Mouse (Mus musculus) kidney, postnatal 4 days (tissue): ENCODE data around the gene Cux2.

Experiments used
- DNase-seq, 2 experiments: peaks; one replicate each; pipeline ENCODE4 v3.0.0; 2021; ENCODE audit warnings: mixed read lengths in 2 of 2

The Cux2 gene

GRCm38 (mm10) chr5:122050017-122050831, at the start of gene Cux2:
TSS of gene Cux2 (minus strand) at chr5:122050102.
- DNase-seq, result peak; percentile 80 to 88

GRCm38 (mm10) chr5:122094439-122094838, 44.5 kb upstream of the Cux2 start:
- DNase-seq, result no peak

DNA sequence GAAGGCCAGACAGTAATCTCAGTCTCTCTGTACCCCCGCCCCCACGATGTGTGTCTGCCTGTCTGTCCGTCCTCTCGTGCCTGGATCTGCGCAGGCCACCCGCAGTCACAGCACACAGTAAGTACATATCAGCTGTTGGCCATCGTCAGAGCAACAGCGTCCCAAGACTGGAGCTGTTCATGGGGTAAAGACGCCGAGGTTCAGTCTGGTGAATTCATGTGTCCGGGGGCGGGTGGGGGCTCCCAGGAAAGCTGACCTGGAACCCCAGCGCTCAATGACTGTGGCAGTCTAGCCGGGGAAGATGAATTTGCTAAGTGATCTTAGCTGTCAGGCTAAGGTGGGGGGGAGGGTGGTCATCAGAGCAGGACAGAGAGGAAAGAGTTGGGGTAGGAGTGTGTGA, 43.8 kb upstream of the Cux2 start:
- DNase-seq, result no peak

DNA sequence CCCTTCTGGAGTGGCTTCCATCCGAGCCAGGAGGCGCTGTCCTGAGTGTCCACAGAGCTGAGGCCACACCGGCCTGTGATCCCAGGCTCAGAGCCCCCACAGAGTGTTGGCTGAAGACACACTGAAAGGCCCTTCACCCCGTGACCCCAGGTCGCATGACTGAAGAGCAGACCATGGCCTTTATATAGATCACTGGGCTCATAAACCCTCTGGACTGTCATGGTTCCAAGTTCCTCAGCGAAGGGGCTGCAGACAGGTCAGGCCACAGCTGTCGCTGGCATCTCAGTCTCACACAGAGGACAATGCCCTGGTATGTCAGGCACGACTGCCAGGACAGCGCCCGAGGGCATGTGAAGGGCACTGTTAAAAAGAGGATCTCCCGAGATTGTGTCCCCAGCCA, 42.9 kb upstream of the Cux2 start:
- DNase-seq, result peak in 1 of 2 experiments; percentile 27

DNA sequence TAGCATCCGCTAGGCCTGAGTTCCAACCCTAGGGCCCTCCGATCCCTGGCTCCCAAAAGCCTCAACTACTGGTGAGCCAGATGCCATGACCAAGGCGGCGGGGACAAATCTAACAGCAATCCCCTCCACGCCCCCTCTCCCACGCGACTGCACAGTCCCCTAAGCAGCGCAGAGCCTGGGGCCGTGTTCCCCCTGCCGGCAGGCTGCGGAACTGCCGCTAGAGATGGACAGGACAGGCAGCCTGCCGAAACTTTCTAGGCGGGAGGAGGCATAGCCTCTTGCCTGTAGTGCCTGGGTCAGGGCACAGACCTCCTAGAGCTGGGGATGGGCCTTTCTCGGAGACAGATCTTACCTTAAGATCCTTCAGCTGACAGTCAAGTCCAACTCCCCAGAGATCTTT, 41.2 kb upstream of the Cux2 start:
- DNase-seq, result peak; percentile 78 to 83

DNA sequence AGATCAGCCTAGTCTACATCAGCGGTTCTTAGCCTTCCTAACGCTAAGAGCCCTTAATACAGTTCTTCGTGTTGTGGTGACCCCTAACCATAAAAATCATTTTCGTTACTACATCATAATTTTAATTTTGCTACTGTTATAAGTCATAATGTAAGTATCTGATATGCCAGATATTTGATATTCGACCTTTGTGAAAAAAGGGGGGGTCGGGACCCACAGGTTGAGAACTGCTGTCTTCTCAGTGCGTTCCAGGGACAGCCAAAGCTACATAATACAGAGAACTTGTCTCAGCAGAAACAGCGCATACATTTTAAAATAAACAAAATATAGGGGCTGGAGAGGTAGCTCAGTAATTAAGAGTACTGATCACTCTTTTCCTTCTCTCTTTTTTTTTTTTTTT, 39.8 kb upstream of the Cux2 start:
- no peak for DNase-seq

DNA sequence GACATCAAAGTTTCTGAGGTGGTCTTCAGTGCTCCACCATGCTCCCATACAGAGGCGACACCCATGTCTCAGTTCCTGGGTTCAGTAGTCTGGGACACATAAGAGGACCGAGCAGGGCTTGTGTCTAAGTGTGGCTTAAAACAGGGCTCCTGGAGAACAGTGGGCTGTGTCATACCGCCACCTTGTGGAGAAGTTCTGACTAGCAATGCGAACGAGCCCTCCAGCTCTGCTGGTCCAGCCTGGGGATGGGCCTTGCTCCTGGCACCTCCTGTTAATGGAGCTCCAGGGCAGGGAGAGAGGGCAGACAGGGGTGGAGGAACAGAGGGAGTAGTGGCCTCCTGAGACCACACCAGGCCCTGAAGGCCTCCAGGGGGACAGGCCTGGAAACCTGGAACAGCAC, 39.0 kb upstream of the Cux2 start:
- peak; percentile 92 for DNase-seq

- DNase-seq, result no peak
These were observed 36.2 kb upstream of the Cux2 start for GRCm38 (mm10) chr5:122086121-122086520.

DNA sequence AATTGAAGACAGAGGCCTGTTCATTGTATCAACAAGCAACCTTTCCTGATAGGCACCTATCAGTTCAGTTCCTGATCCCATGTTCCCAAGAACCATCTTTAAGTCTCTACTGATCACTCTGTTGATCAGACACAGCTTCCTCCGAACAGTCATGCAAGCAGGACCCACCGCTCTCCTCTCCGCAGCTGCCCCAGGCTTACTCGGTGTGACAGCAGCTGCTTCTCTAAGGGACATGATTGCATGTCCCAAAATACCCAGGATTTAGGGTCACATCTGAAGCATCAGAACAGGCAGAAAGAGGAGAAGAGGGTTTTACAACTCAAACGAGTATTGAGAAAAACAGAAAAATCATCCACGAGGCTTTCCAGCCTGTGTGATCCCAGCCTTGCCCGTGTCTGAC, 35.4 kb upstream of the Cux2 start:
- no peak for DNase-seq

- DNase-seq, result no peak
These were observed 34.6 kb upstream of the Cux2 start for GRCm38 (mm10) chr5:122084470-122084869.

DNA sequence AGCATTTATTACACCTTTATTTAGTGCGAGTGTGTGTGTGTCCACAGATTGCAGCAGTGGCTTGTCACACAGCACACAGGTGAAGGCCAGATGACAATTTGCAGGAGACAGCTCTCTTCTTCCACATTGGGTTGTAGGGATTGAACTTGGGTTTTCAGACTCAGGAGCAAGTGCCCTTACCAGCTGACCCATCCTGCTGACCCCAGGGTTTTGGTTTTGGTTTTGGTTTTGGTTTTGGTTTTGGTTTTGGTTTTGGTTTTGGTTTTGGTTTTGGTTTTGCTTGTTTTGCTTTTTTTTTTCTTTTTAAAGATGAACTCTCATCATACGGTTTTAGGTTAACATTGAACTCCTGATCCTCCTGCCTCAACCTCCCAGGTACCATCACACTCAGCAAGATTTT, 33.4 kb upstream of the Cux2 start:
- no peak for DNase-seq

GRCm38 (mm10) chr5:122081471-122081870, 31.6 kb upstream of the Cux2 start:
- no peak for DNase-seq

- DNase-seq, result peak; percentile 61 to 66
These were observed 31.0 kb upstream of the Cux2 start for GRCm38 (mm10) chr5:122080930-122081329.

GRCm38 (mm10) chr5:122079796-122080195, 29.9 kb upstream of the Cux2 start:
- DNase-seq, result peak; percentile 25 to 47

- no peak for DNase-seq
These were observed 27.3 kb upstream of the Cux2 start for GRCm38 (mm10) chr5:122077244-122077643.

DNA sequence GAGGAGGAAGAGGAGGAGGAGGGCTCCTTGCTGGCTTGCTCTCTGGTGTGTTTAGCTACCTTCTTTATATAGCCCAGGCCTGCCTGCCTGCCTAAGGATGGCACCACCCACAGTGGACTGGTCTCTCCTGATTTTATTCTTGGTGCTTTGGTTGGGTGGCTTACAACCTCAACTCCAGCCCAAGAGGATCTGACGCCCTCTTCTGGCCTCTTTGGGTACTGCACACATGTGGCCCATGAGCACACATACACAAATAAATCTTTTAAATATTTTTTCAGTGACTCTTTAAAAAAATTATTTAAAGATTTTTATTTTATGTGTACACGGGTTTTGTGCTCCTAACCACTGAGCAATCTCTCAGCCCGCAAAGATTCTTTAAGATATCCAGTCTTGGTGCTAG, 25.8 kb upstream of the Cux2 start:
- DNase-seq, result peak in 1 of 2 experiments; percentile 38

GRCm38 (mm10) chr5:122071997-122072396, 22.1 kb upstream of the Cux2 start:
- DNase-seq, result no peak

DNA sequence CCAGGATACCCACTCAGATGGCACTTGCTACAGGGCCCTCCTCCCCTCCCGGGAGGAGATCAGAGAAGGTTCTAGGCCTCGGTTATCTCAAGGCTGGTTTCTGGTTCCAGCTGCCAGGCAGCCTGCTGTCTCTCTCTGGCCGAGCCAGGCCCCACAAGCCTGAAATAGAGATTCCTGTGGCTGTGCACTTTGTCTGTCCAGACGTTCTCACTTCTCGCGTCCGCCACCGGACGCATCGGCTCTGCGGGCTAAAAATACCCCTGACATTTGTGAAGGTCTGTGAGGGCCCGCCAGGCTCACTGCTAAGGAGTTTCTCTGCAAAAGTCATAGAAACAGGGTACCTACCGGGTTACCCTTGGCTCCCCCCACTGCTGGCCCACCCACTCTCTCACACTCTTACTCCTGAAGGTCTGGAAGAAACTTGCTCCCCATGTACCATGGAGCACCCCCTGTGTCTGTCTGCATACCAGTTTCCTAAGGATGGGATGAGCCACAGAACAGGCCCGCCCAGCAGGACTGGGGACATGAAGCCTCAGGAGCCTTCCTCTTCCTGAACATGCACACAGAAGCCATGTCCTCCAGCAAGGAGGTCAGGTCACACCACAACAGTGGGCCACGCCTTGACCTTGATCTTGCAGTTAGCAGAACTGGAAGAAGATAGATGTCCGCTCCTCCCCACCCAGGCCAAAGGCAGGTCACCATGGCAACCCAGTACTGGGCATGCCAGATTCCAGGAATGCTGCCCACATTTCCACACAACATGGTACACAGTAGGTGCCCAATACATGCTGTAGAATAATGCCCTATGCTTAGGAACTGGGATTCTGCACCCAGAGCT, 21.3 kb upstream of the Cux2 start:
- no peak for DNase-seq

DNA sequence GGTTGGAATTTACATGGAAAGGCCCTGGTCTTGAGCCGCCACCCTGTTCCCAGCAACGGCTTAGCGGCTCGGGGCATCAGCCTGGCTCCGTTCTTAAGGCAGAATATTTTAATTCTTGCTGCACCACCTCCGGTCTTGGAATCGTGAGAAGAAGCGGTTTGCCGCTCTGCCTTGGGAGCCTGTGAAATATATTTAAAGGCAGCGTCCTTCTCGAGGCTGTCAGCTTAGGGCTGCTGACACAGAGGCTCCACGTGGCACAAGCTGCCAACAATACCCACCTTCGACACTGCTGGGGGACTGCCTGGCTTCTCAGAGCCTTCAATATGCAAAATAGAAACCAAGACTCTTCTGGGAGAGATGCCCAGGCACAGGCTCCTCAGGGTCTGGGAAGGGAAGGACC, 18.7 kb upstream of the Cux2 start:
- no peak for DNase-seq

- no peak for DNase-seq
These were observed 13.5 kb upstream of the Cux2 start for GRCm38 (mm10) chr5:122063204-122063933.

DNA sequence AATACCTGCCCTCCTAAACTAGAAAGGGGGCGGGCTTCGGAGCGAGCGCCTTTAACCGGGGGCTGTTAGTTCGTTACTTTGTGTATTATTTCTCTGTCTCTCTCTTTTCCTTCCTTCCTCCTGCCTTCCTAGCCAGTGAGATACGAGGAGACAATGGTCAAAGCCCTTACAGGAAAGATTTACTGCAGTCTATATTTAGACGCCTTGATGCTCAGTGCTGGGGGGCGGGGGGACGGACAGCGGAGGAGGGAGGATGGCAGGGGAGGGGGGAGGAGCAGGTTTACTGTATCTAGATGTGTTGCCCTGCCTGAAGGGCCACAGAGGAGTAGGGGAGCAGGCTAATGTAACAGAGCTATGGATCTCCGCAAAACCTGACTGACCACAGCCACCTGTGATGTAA, 12.6 kb upstream of the Cux2 start:
- peak; percentile 36 to 53 for DNase-seq

DNA sequence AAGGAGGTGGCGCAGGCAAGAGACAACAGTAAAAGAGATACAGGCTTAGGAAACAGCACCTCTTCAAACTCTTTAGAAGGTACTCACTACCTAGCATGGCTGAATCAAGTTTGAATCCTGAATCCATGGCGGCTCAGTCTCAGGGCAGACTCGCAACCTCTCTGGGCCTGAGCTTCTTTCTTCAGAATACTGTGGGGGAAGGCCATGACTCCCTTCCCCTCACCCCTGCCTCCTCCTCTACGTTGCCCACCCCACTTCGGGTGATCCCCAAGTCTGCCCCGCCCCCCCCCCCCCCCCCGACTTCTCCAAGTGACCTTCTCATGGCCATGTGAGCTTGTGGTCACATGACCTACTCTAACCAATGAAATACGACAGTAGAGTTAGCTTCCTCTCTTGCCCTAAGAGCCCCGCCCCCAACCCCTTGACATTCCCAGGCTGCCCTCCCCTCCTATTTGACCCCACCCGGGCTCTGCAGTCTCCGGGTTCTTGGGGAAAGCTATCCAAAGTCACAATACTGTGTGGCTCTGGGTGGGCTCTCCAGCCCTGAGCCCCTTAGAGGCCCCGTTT, 10.9 kb upstream of the Cux2 start:
- no peak for DNase-seq
